Mouse (Mus musculus) frontal cortex, adult (tissue): ENCODE measurements at regions not wholly inside any gene's neighbourhood (a gene's known extent, or its start where the extent isn't known, plus 50 kb on each side); places are given as distances from the start of the nearest gene placed in this dataset.
A peak's percentile ranks its signal among the peaks of the same experiment; 100 is the strongest.

Experiments
- ATAC-seq: cut with Nextera tagmentation; 2 replicates; pipeline ENCODE4 v1.9.2; 2017; ENCODE audit warnings: mild to moderate bottlenecking, moderate library complexity, mixed read lengths; ENCODE audit not compliant: low TSS enrichment

DNA sequence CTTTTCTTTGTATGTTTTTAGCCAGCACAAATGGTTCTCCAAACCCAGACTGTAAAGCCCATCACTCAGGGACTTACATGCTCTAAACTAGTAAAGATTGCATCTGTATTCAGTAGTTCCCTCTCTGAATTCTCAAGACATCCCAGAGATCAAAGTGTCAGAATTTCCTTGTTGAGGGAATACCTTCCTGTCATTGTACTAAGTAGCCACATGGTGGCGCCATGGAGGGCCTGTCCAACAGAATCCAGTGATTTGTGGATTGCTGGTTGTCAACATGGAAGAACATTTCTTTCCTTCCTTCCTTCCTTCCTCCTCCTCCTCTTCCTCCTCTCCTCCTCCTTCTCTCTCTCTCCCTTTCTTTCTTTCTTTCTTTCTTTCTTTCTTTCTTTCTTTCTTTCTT lies 93.6 kb upstream of the Trpm1 start:
- ATAC-seq: no peak

DNA sequence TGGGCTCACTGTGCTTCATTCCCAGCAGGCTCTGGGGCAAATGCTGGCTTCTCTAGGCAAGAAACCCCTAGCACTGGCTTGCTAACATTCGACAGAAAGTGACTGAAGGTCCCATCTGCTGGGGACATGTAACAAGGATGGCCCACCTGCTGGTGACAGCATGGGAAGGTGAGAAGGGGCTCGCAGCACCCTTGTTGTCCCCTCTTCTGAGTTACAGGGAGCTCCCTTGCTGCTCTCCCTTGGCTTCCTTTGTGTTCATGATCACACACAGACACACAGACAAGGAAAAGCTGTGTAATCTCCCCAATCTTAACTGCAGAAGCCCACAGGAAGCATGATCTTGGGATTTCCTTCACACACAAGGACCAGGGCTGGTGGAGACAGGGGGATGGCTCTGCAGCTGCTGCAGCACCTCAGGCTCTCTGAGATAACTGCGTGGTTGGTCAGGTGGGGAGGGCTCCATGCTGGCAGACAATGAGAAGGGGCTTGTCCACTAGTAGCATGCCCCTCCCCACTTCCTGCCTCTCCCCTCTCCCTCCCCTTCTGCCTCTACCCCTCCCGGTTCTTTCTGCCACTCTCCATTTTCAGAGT lies 95.3 kb upstream of the Trpm1 start:
- no peak for ATAC-seq

DNA sequence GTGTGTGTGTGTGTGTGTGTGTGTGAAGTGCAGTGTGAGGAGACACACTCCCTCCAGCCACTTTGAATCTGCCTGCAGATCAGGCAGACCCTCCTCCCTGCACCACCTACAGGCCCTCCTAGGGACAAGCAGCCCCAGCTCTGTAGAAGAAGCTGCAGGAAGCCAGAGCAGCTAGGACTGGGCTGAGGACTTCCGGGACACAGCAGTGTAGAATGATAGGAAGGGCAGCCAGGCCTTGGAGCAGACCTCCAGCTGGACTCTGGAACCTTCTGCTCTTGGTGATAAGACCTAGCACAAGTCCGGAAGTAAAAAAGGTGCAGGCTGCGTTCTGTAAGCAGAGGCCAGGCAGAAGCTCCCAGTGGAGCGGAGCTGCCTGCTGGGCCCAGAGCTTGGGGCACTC lies 95.8 kb upstream of the Trpm1 start:
- ATAC-seq: peak; percentile 65; the same call in 1 of the 2 replicates

DNA sequence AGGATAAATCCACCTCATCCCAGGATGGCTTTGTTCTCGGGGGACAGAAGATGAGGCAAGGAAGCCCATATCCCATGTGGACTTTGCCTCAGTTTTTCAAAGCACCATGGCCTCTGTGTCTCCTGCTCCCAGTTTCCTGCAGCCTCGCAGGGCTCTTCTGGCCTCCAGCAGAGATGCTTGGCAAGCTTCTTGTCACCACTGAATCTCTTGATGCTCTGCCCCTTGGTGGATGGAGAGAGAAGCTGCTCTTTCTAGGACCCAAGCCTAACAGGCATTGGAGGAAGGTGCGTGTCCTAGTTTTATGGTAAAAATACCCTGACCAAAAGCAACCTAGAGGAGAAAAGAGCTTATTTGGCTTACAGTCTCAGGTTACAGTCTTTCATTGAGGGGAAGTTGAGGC lies 97.1 kb upstream of the Trpm1 start:
- 0 out of 2 replicates have a peak, but pooled peaks have one; percentile 58 for ATAC-seq

DNA sequence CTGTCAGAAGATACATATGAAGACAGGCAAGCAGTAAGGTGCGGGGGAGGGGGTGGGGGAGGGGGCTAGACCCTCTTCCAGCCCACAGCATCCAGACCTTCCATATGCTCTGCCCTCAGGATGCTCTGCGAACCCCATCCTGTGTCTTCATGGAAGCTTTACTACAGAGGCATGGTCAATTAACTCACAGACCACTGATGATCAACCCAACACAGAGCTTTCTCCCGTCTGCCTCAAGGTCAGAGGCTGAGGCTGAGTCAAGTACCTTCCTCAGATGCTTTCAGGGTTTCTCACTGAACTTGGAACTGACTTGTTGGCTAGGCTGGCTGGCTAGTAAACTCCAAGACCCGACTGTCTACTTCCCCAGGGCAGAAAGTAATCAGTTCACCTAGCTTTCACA lies 98.6 kb upstream of the Trpm1 start:
- ATAC-seq: no peak

DNA sequence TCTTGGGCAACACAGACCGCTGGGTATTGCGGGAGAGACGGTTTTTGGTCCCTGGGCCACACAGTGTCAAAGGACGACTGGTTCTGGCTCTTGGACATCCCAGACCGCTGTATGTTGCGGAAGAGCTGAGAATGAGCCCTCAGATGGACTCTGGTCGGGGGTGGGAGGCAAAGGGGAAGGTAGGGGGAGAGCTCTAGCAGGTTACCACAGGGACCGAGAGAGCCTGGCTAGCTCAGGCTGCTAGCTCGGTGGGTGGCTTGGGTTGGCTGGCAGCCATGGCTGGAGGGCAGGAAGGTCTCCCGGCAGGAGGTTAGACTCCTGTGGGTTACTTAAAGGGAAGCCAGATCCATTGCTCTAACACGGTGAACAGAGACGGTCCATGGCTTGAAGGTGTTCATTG lies 99.9 kb upstream of the Trpm1 start:
- ATAC-seq: no peak

DNA sequence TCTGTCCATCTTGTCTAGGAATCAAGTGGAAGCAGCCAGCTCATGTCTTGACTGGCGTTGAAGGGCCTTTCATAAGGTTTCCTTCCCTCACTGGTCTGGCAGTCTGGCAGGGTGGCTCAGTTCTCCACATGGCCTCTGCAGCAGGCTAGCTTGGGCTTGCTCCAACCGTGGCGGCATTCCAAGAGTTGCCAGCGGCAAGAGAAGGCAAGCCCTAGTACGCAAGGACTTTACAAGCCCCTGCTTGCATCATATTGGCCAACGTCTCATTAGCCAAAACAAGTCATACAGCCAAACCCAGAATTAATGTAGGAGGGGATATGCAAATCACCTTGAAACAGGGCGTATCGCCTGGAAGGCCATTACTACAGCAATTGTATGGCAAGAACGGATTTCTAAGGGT lies 101.2 kb upstream of the Trpm1 start:
- ATAC-seq: no peak

DNA sequence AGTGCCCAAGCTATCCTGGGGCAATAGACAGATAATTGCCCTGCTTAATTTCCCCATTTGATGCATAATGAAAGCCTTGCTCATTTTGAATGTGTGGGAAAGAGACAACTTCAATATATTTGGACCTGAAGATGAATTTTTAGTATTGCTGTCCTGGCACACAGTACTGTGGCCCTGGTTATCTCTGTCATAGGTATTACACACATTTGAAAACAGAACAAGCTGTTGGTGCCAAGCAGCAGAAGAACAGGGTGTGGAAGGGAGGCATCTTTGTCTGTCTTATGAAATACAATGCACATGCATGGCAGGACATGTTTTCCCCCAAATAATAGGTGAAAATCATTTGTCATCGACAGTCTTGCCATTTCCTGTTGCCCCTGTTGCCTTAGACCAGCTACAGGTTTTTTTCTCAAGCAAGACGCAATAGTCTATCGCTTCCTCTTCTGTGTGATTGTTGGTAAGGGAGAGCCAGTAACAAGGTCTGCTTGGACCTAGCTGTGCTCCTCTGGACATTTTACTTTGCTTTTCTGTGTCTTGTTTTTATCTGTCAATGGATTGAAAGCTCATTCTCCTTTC lies 102.7 kb upstream of the Trpm1 start:
- no peak for ATAC-seq

DNA sequence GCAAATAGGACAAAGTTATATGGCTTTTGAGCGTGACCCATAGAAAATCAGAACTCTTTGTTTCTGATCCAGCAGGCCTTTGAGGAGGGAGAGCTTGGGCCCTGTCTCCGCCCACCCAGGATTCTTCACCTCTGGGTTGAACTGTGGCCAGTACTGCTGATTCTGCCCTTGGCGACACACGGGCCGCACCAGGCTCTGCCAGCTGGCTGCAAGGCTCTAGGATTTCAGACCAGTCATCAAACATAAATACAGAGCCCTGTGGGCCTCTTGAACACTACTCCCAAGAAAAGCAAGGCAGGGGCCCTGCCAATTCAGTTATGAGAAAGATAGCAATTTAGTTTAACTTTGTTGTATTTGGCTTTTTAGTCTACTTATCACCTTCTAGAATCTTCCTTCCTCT lies 103.4 kb upstream of the Trpm1 start:
- no peak for ATAC-seq

DNA sequence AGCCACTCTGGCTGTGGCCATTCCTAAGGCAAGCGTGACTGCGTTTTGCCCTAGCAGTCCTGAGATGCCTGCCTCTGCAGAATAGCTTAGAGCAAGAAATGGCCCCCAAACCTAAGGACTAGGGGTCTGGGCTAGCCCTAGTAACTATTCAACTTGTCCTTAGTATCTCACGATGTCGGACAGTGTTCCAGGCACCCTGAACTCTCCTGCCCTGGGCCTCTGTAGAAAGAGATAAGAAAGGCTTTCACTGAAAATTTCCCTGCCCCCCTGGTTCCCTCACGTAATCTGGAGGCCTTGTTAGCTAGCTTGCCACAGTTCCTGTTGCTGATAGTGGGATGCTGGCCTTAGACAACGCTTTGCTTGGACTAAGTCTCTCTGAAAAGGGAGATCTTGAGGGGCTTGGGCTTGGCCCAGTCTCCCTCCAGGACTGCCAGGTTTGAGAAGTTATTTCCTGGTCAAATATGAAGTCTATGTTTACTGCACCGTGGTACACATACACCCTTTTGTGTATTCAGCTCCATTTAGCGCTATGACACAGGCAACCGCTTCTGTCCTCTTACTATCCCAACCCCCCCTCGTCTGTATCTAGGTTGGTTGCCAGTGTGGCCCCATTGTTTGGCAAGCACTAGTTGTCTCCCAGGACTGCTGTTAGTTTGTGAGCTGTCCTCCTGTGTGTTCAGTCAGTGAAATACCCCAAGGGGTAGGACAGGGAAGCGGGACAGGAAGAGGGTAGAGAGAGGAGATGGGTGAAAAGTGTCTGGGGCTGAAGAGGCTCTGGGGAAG lies 104.3 kb upstream of the Trpm1 start:
- ATAC-seq: no peak

DNA sequence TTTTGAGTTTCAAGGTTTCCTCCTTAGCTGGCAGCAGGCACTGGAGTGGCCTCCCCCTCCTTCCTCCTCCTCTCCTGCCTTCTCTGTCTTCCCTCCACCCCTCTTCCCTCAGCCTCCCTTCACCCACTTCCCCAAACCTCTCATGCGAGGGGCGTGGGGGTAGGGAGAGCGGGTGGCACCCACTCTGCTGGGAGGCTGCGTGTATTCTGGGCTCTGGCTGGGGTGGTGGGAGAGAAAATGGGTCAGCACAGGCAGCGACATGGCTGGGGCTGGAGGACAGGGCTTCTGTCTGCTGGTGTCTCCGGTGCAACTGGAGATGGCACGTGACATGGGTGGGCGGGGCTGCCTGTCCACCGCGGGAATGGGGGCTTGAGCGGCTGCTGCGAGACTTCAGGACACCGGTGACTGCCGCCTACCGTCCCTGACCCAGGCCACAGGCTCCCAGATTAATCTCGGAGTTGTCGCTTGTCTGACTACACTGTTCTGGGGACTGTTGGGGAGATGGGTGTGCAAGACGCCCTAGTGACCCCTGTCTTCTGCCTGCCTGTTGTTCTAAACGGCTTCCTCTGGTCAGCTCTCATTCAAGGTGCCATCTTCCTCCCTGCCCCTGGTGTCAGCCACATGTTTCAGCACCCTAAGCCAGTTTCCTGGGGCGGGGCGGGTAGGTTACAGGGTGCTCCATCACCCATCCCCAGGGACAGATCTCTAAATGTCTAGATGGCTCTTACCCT lies 105.0 kb upstream of the Trpm1 start:
- ATAC-seq: peak; percentile 74

DNA sequence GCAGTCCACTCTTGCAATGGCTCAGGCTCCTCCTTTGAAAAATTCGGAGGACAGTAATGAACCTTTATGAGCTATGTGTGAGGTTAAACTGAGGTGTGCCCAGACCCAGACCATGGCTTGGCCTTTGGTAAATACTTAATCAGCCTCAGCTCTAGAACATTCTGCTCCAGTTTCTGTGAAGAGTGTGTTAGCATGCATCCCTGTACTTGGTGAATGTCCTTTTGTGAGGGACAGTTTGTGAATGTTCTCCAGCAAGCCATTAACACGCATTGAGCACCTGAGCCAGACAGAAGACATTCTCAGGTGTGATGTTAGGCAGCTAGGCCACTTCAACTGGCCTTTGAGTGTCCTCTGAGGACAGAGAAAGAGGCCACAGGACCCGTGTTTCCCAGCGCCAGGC lies 105.8 kb upstream of the Trpm1 start:
- no peak for ATAC-seq

DNA sequence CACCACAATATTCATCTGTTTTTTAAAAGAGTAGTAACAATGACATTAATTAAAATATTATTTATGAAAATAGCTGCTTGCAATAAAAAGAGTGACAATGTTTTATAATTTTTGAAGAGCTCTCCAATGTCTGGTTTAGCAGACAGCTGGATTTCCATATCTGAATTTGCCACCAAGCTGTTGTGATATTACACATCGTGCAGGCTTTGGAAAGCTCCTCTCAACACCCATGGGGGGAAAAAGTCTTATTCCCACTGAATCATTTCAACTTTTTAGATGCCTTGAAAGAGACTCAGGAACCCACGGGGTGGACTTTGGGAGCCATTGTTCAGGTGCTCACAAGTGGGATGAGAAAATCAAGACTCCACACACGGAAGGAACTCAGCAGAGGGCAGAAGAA lies 106.6 kb upstream of the Klf13 start:
- ATAC-seq: no peak

DNA sequence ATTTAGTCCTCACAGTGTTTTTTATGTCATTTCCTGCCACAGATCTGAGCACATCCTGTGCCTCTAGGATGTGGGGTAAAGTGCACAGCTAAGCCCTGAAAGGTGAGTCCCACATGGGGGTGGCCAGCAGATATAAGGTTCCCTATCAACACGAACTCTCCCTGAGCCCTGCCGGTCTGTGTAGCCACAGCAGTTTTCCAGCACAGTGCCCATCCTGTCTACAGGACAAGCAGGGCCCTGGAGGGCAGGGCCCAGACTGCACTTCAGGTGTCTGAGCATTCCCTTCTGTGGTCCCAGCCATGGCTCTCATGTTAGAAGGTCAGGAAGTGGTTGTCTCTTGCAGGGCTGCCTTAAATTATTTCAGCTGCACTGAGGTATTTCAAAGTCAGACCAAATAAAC lies 104.3 kb upstream of the Klf13 start:
- ATAC-seq: no peak

DNA sequence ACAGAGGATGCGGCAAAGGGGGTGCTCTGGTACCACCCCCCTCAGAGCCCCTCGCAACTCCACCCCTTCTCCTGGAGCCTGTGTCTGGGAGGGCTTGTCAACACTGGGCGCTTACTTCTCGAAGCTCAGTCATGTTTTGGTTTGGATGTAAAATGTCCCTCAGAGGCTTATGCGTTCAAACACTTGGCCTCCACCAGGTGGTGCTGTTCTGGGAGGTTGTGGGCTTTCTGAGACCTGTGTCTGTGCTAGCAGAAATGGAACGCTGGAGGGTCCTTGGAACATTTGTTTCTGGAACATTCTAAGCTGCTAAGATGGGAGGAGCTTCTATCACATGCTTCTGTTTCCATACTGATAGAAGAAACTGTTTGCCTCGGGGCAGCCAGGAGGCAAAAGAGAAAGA lies 102.6 kb upstream of the Klf13 start:
- no peak for ATAC-seq

DNA sequence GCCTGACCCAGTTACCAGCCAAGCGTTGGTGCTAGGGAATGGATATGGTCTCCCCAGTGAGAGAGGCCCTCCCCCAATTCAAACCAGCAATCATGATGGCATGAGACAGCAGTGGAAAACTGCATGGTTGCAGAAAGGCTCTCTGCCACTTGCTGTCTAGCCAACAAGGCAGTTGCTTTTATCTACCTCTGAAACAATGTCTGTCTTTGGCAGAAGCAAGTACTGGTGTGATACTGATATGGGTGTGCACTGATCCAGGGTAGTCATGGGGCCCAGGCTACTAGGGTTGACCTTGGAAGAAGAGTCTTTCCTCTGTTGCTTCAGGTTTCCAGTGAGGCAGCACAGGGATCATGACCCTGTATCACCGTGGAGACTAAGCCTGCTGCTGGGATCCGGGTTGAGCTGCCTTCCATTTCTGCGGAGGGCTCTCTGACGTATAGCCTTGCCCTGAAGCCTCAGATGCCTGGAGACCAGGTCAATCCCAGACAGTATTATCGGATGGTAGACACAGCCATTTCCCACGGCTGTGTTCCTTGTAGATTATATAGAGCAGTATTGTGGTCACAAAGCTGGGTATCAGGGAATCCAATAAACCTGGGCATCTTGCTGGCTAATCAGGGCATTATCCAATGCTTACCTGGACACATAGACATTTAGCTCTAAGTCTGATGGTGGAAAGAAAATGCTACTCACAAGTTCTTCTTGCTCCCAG lies 101.5 kb upstream of the Klf13 start:
- no peak for ATAC-seq

DNA sequence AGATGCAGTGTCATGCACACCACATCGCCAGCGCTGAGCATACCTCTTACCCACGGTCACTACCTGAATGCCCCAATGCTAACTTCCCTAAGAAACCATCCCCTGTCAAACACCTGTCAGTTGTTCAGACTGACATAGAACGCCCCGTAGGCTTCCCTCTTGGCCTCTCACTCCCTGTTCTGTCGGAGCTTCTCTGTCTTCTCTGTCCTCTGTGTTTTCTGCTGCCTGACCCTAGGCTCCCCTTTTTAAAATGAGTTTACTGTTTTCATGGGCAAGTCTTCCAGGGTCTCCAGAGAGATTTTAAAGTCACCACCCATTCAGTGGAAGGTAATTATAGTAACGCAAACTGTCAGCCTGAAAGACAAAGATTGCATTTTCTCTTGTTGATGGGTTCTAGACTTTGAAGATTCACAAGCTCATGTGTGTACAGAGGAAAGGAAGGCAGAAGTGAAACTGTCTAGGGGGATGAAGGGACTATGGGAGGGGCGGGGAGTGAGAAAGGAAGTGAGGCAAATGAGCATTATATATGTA lies 99.1 kb upstream of the Klf13 start:
- ATAC-seq: no peak

DNA sequence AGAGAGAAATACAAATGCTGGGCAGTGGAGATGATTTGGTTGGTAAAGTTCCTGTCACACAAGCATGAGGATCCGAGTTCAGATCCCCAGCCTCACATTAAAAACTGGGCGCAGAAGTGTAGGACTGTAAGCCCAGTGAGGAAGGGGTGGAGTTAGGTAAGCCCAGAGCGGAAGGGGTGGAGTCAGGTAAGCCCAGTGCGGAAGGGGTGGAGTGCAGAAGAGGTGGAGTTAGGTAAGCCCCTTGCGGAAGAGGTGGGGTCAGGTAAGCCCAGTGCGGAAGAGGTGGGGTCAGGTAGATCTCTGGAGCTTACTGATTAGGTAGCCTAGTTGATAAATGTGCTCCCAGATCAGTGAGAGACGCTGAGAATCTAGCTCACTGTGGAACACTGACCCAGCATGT lies 97.4 kb upstream of the Klf13 start:
- ATAC-seq: no peak

DNA sequence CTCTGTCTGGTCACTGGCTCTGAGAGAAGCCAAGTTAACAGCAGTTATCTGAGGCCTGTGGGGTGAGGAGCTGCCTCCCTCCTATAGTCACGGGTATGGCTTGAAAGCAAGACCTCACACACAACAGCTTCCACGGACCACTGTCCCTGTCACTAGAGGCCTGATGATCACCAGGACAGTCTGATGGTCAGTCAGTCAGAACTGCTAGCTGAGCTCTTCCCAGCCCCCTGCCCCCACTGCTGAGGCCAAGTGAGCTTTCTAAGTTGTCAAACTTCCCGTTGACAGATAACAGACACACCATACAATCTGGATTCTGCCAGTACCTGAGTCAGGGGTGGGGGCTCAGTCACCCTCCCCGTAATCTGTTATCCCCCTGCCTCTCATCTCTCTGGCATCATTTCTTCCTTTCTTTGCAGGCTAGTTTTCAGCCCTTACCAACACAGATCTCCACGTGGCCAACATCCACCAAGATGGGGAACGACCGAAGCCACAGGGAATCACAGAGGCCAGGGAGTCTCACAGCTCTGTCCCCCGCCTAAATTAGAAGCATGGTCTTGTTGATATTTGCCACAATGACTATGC lies 96.4 kb upstream of the Klf13 start:
- no peak for ATAC-seq

DNA sequence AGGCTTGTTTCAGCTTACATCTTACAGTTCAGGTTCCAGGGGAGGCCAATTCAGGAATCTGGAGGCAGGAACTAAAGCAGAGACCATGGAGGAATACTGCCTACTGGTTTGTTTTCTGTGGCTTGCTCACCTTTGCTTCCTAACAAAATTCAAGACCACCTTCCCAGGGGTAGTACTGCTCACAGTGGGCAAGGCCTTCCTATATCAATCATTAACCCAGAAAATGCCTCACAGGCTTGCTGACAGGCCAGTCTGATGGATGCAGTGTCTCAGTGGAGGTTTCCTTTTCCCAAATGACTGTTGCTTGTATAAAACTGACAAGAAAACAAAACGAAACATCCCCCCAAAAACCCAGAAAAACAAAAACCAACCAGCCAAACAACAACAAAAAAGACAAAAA lies 95.8 kb upstream of the Klf13 start:
- no peak for ATAC-seq

DNA sequence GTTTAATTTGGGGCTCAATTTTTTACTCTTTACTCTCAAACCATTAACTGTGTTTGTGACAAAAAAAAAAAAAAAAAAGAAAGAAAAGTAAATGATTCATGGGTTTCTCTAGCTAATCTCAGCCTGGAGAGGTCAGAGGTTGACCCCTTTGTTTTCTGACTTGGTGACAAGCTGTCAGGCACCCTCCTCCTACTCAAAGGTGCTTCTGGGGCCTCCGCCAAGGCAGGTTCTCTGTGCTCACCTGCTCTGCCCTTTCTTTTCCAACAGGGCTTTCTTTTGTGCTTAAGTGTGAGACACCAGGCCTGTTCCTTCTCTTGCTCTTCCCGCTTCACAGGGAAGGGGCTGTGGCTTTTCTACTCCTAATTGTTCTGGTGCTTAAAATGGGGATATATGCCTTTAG lies 94.7 kb upstream of the Klf13 start:
- ATAC-seq: no peak
